ENCODE assay signal across 8 mouse cellular contexts in the genomic region with DNA sequence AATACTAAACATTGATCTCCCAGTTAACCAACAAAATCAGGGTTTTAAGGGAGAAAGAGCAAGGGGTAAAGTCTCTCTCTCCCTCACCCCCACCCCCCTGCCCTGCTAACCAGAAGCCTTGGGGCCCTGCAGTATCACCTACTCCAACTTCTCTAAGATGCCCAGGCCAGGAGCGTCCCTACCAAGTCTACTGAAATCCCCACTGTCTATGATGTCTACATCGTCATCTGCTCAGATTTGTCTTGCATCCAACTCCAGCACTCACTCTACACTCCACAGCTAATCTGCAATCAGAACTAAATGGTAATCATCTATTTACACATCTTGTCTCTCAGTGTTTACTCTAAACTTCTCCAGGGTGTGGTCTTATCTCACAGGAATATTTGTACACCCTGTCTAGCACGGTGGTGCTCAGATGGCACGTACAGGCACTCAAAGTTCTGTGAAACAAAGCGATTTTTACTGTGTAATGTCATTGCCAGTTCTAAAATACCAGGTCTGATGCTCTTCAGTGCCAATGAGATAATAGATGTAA. TPM values are rescaled to one million over a fixed set of nuclear protein-coding genes. Genes with fewer than 3 reads are reported as not detected.
DNase-seq lines count a peak whose midpoint lies in the region; ATAC-seq and TF ChIP-seq lines count a peak whose summit lies in the region.

No protein-coding gene starts in this region.

- peaks cover 13% of the 10 kb centered on the region for H3K4me1 ChIP-seq in heart, adult 2 months (ENCODE audit: control insufficient read depth, insufficient read depth, low read length)
- H3K4me1 ChIP-seq in heart, embryonic 16.5 days (ENCODE audit: control insufficient read depth, insufficient read depth, low read length), result peaks cover 15% of the 10 kb centered on the region
- peaks cover 32% of the 10 kb centered on the region for H3K4me1 ChIP-seq in liver, postnatal 0 days (ENCODE audit: insufficient read depth)

- H3K4me3 ChIP-seq in heart, adult 2 months, result peak overlapping the region; percentile 81
- peak overlapping the region; percentile 86 for H3K4me3 ChIP-seq in heart, embryonic 16.5 days (ENCODE audit: low read length)
- peak overlapping the region; percentile 92 for H3K4me3 ChIP-seq in liver, postnatal 0 days (ENCODE audit: low read depth, low read length)

- H3K4me2 ChIP-seq in heart, embryonic 16.5 days (ENCODE audit: low read depth, low read length), result peak overlapping the region; percentile 96
- H3K4me2 ChIP-seq in liver, postnatal 0 days (ENCODE audit: low read depth, low read length), result peak overlapping the region; percentile 75

- no peaks in the 10 kb centered on the region for H3K27me3 ChIP-seq in heart, adult 2 months (ENCODE audit: control insufficient read depth, insufficient read depth, low read length)
- no peaks in the 10 kb centered on the region for H3K27me3 ChIP-seq in heart, embryonic 16.5 days (ENCODE audit: control insufficient read depth, insufficient read depth, low read length)
- H3K27me3 ChIP-seq in liver, postnatal 0 days (ENCODE audit: insufficient read depth, low read length), result no peaks in the 10 kb centered on the region

- no peak for TF ChIP-seq CTCF in heart, adult 2 months (IDR thresholded peaks at IDR 0.05)
- no peak for TF ChIP-seq CTCF in liver, postnatal 0 days (IDR thresholded peaks at IDR 0.05; ENCODE audit: low read depth)

- H3K9ac ChIP-seq in heart, adult 2 months (ENCODE audit: low read depth, low read length), result peak overlapping the region; percentile 93
- H3K9ac ChIP-seq in heart, embryonic 16.5 days (ENCODE audit: low read length), result peak overlapping the region; percentile 93
- H3K9ac ChIP-seq in liver, postnatal 0 days (replicated peaks), result peak overlapping the region; percentile 95

- H3K27ac ChIP-seq in heart, adult 2 months, result peak overlapping the region; percentile 96
- peak overlapping the region; percentile 99 for H3K27ac ChIP-seq in heart, embryonic 16.5 days (ENCODE audit: low read length)
- H3K27ac ChIP-seq in liver, postnatal 0 days (ENCODE audit: low read depth), result peak overlapping the region; percentile 100

- peaks cover 10% of the 10 kb centered on the region for H3K79me2 ChIP-seq in heart, adult 2 months (replicated peaks; ENCODE audit: control insufficient read depth, insufficient read depth, low read length)

- no peaks in the 10 kb centered on the region for H3K9me3 ChIP-seq in heart, embryonic 16.5 days (replicated peaks; ENCODE audit: control insufficient read depth, low read length)
- no peaks in the 10 kb centered on the region for H3K9me3 ChIP-seq in liver, postnatal 0 days (ENCODE audit: low read length)

- WGBS in heart, adult 2 months, result 12% methylated on average over 5 of the region's 5 CpGs
- WGBS in heart, embryonic 16.5 days, result 14% methylated on average over 5 of the region's 5 CpGs
- 11% methylated on average over 5 of the region's 5 CpGs for WGBS in liver, postnatal 0 days (ENCODE audit: insufficient replicate concordance)

- no peak for TF ChIP-seq POLR2A in heart, adult 2 months (IDR thresholded peaks at IDR 0.05; ENCODE audit: insufficient read depth, low read depth, low read length)

- no peak for TF ChIP-seq EP300 in heart, adult 2 months (IDR thresholded peaks at IDR 0.05; ENCODE audit: insufficient read depth, low read depth, low read length)
- TF ChIP-seq EP300 in liver, postnatal 0 days (IDR thresholded peaks at IDR 0.05; ENCODE audit: low read depth), result peak; percentile 43

- intact Hi-C loops in heart, adult 2 months (cut with DNase I), result loop anchor here (10.0 kb wide), 1 partner anchor 311 kb away; a partner anchor contains a TSS
- intact Hi-C loops in heart, postnatal 25 days (cut with DNase I), result loop anchor here (5.0 kb wide), 1 partner anchor 308 kb away; no protein-coding TSS in a partner anchor

- no peak for ATAC-seq in heart, embryonic 16.5 days (replicated peaks; ENCODE audit: extremely low read depth, insufficient read depth, low FRiP score)
- peak; percentile 35 for ATAC-seq in liver, postnatal 0 days

- DNase-seq in heart, adult 2 months, result no peak
- no peak for DNase-seq in heart, postnatal 25 days (ENCODE audit: low spot score)
- peak; percentile 24 for DNase-seq in adipocyte (ENCODE audit: low spot score)
- no peak for DNase-seq in liver, postnatal 0 days
- no peak for DNase-seq in layer of hippocampus, postnatal 10 days (ENCODE audit: low spot score in 2 of 2)
- no peak for DNase-seq in ovary, adult 18-20 months (ENCODE audit: low spot score)
- DNase-seq in spleen, adult 18-20 months, result no peak

- peaks cover 15% of the 10 kb centered on the region for H3K36me3 ChIP-seq in heart, adult 2 months (ENCODE audit: control insufficient read depth, insufficient read depth, low read length)
- no peaks in the 10 kb centered on the region for H3K36me3 ChIP-seq in heart, embryonic 16.5 days (ENCODE audit: control insufficient read depth, insufficient read depth)
- peaks cover 12% of the 10 kb centered on the region; the same call in 1 of the 2 replicates for H3K36me3 ChIP-seq in liver, postnatal 0 days (replicated peaks; ENCODE audit: insufficient read depth, low read length)

RNA-seq across cellular contexts. Expression of a gene that starts 0.9 kb away (rescaled TPM):
- total RNA-seq in heart, adult 2 months (2021), result 100 to 1,000 TPM; 236 to 262 TPM
- 122 and 158 TPM in 2 replicates for polyA plus RNA-seq in heart, adult 2 months (2012; rRNA removed)
- total RNA-seq in heart, postnatal 25 days (2021), result 100 to 1,000 TPM; 199 to 201 TPM
- polyA plus RNA-seq in heart, embryonic 16.5 days (2015; fragmentation: Nextera tagmentation; extraction: Ambion mirVana), result 80.3 and 92.2 TPM in 2 replicates
- polyA plus RNA-seq in liver, postnatal 0 days (2015; fragmentation: Nextera tagmentation; extraction: Ambion mirVana), result 245 and 267 TPM in 2 replicates
- total RNA-seq in layer of hippocampus, postnatal 10 days (2021), result 10 to 100 TPM; 81.2 to 89.8 TPM
